Mouse (Mus musculus) kidney, postnatal 0 days (tissue): ENCODE results near the gene Atp2a2. TPM values are rescaled to one million over a fixed set of nuclear protein-coding genes. Genes with fewer than 3 reads are reported as not detected.

Experiments
- ATAC-seq: fragments of 200-750 bp; cut with Nextera tagmentation; replicated peaks from 2 replicates; pipeline ENCODE4 v1.8.0; 2017; ENCODE audit warnings: low read depth, moderate number of reproducible peaks, moderate TSS enrichment, moderate library complexity; ENCODE audit not compliant: low FRiP score
- DNase-seq: peaks from one replicate; pipeline ENCODE4 v3.0.0-alpha.2; 2016; ENCODE audit warnings: low spot score
- H3K27ac ChIP-seq: fragments of 300-500 bp; sonication (generic); 2 replicates; pipeline ENCODE4 v1.5.1; 2014; ENCODE audit warnings: mild to moderate bottlenecking
- H3K27me3 ChIP-seq: fragments of 300-500 bp; sonication (generic); 2 replicates; pipeline ENCODE4 v1.6.1; 2014; ENCODE audit warnings: low read length, mixed read lengths; ENCODE audit not compliant: insufficient read depth
- H3K36me3 ChIP-seq: fragments of 300-500 bp; sonication (generic); 2 replicates; pipeline ENCODE4 v1.6.1; 2014; ENCODE audit warnings: low read length, mixed read lengths; ENCODE audit not compliant: insufficient read depth
- H3K4me1 ChIP-seq: fragments of 300-500 bp; sonication (generic); replicated peaks from 2 replicates; pipeline ENCODE4 v1.6.1; 2014; ENCODE audit warnings: antibody characterized with exemption, low read length, mixed read lengths; ENCODE audit not compliant: insufficient read depth
- H3K4me2 ChIP-seq: fragments of 300-500 bp; sonication (generic); 2 replicates; pipeline ENCODE4 v1.6.1; 2014; ENCODE audit warnings: mild to moderate bottlenecking, low read length, moderate library complexity, mixed read lengths
- H3K4me3 ChIP-seq: fragments of 300-500 bp; sonication (generic); replicated peaks from 2 replicates; pipeline ENCODE4 v1.5.1; 2014; ENCODE audit warnings: low read depth, low read length
- H3K9ac ChIP-seq: fragments of 300-500 bp; sonication (generic); 2 replicates; pipeline ENCODE4 v1.6.1; 2014; ENCODE audit warnings: low read depth, low read length
- H3K9me3 ChIP-seq: fragments of 300-500 bp; sonication (generic); replicated peaks from 2 replicates; pipeline ENCODE4 v1.6.1; 2016; ENCODE audit warnings: low read length, inconsistent platforms, mixed read lengths
- CTCF ChIP-seq: IDR thresholded peaks from 2 replicates; pipeline ENCODE4 v1.5.1; 2016; ENCODE audit warnings: antibody characterized with exemption, low read depth, mild to moderate bottlenecking, moderate library complexity
- WGBS: fragments of 180-500 bp; shearing (Covaris S2); extraction: QIAGEN DNeasy Blood & Tissue Kit; methylation state at CpG from one replicate; pipeline ENCODE4 v1.1.7; 2014; 5-methylcytosine and 5-hydroxymethylcytosine counted together
- polyA plus RNA-seq: library from polyadenylated mRNA; unstranded; fragments of >200 nt; fragmentation: Nextera tagmentation; extraction: Ambion mirVana; gene quantifications from 2 replicates; pipeline ENCODE4 v1.2.1, GENCODE M21; 2015

Gene Atp2a2
- polyA plus RNA-seq, 1 experiment from 2014 or later = 38.5 TPM

DNA sequence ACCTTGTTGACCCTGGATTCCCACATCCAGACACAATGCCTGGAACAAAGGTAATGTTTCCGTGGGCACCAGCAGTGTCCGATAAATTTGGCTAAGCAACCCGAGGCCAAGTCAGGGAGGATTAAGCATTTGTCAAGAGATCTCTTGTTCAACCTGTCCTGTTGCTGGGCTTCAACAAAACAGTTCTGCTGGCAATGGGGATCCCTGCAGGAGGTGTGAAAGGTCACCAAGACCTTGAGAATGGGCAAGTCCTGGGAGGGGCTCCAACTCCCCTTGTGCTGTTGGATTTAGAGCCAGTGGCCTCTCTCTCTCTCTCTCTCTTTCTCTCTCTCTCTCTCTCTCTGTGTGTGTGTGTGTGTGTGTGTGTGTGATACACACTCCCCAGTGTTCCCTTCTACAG lies 22.2 kb upstream of the Atp2a2 start:
- no peak for TF ChIP-seq CTCF
- no peaks in the 10 kb centered on the region for H3K36me3 ChIP-seq
- H3K27me3 ChIP-seq = no peaks in the 10 kb centered on the region
- H3K4me3 ChIP-seq = no peak overlapping the region
- no peaks in the 10 kb centered on the region for H3K9me3 ChIP-seq
- H3K4me1 ChIP-seq = peaks cover 29% of the 10 kb centered on the region
- H3K4me2 ChIP-seq = no peak overlapping the region
- H3K27ac ChIP-seq = peak overlapping the region; percentile 82
- ATAC-seq (no peak), DNase-seq (no peak)
- 68% methylated on average over 3 of the region's 3 CpGs for WGBS
- H3K9ac ChIP-seq = 0 out of 2 replicates have a peak overlapping the region, but pooled peaks have one; percentile 28

DNA sequence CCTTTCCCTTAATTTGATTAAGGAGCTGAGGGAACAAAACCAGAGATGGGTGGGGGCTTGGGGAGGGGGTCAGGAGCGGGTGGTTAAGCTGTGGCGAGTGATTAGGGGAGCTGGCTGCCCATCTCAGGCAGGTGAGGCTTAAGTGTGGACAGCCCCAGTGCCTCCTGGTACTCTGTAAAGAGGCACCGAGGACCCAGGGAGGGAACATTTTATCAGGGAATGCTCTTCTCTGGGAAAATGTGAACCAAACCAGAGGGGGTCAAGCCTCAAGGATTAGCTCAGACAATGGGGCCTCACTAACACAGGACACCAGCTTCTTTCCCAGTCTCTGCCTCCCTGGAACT lies 19.1 kb upstream of the Atp2a2 start:
- Histone ChIP-seq H3K4me3 (no peak overlapping the region), H3K4me2 (no peak overlapping the region), H3K9me3 (no peaks in the 10 kb centered on the region), H3K36me3 (no peaks in the 10 kb centered on the region), H3K9ac (no peak overlapping the region), H3K27ac (no peak overlapping the region), H3K27me3 (no peaks in the 10 kb centered on the region), H3K4me1 (peaks cover 9% of the 10 kb centered on the region; the same call in 1 of the 2 replicates)
- DNase-seq (no peak), ATAC-seq (no peak)
- 48% methylated on average over 3 of the region's 3 CpGs for WGBS
- no peak for TF ChIP-seq CTCF

DNA sequence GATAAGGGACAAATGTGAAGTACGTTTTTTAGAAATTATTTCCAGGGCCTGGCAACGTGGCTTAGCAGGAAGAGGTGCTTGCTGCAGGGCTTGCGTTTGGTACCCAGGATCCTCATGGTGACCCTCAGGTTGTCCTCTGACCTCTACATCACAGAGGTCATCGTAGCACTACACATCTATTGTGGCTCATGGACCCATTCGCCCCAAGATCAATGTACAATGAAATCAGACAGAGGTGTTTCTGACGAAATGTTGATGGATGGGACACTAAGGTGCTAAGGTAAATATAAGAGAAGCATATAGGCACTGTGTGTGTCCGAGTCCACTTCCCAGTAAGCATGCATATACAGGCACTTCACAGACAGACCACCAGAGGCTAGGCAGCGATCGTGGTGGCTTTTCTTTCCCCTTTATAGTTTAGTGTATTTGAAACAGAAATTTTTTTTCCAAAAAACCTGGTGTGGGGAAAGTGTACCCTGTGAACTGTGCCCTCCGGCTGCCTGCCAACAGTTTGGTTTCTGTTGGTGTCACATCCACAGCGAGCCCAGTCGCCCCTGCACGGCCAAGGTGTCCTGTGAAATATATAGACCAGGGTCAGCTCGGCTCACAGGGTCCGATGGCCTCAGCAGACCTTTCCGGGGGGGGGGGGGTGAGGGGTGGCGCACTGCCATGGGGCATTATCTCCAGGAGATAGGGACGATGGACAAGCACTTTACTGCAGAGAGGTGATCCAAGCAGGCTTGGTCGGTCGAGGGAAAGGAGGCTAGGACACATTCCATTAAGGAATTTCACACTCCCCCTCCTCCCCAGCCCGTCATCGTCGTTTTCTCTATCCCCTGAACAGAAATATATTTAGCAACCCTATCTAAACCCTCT lies 18.5 kb upstream of the Atp2a2 start:
- Histone ChIP-seq H3K4me3 (no peak overlapping the region), H3K27me3 (no peaks in the 10 kb centered on the region), H3K9me3 (no peaks in the 10 kb centered on the region), H3K4me2 (no peak overlapping the region), H3K9ac (no peak overlapping the region), H3K36me3 (no peaks in the 10 kb centered on the region), H3K27ac (no peak overlapping the region), H3K4me1 (peaks cover 9% of the 10 kb centered on the region; the same call in 1 of the 2 replicates)
- DNase-seq = no peak
- no peak for ATAC-seq
- 43% methylated on average over 23 of the region's 23 CpGs for WGBS
- no peak for TF ChIP-seq CTCF

- no peak overlapping the region for H3K4me3 ChIP-seq
- peak overlapping the region; percentile 31; the same call in 1 of the 2 replicates for H3K27ac ChIP-seq
- no peaks in the 10 kb centered on the region for H3K27me3 ChIP-seq
- peaks cover 11% of the 10 kb centered on the region; the same call in 1 of the 2 replicates for H3K4me1 ChIP-seq
- no peak for TF ChIP-seq CTCF
- ATAC-seq (no peak; the same call in 1 of the 2 replicates), DNase-seq (no peak)
- no peak overlapping the region for H3K4me2 ChIP-seq
- H3K9ac ChIP-seq = no peak overlapping the region
- WGBS = 27% methylated on average over 7 of the region's 7 CpGs
- no peaks in the 10 kb centered on the region for H3K36me3 ChIP-seq
- H3K9me3 ChIP-seq = no peaks in the 10 kb centered on the region
Observed at GRCm38 (mm10) chr5:122519043-122519660, 17.1 kb upstream of the Atp2a2 start.

DNA sequence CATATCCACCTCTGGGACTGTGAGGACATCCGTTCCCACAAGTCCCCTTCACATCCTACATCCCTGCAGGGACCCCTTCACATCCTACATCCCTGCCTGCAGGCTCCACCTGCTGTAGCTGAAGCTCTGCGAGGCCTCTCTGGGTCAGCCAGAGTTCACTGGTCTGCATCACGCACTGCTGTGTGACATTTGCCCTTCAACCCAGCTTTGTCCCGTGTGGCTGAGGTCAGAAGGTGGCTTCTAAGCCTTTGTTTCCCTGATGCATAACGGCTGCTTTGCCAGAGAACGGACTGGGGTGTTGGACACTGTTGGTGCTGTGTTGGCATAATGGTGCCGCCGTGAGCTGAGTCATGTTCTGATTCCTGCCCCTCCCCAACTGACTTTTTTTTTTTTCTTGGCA lies 16.2 kb upstream of the Atp2a2 start:
- Histone ChIP-seq H3K27ac (no peak overlapping the region), H3K4me2 (no peak overlapping the region), H3K9me3 (no peaks in the 10 kb centered on the region), H3K4me3 (no peak overlapping the region), H3K36me3 (no peaks in the 10 kb centered on the region), H3K9ac (no peak overlapping the region), H3K4me1 (peaks cover 17% of the 10 kb centered on the region; the same call in 1 of the 2 replicates), H3K27me3 (no peaks in the 10 kb centered on the region)
- 37% methylated on average over 8 of the region's 8 CpGs for WGBS
- DNase-seq = no peak
- ATAC-seq = no peak
- no peak for TF ChIP-seq CTCF

DNA sequence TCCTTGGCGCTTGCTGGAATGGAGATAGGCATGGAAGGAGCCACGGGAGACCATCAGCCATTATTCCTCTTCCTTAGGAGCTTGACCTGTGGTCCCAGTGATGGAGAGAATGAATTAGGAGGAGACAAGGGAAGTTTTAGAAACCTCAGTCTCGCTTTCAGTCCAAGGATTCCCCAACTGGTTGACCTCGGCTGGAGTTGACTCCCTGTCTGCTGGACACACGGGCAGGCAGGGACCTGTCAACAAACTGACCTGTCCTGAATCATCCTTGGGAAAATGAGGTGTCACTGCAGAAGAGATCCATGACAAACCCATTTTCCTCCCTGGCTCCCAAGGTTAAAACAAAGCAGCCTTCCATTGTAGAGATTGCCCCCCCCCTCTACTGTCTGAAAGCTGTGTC lies 14.9 kb upstream of the Atp2a2 start:
- no peak overlapping the region for H3K4me3 ChIP-seq
- H3K9me3 ChIP-seq = no peaks in the 10 kb centered on the region
- no peaks in the 10 kb centered on the region for H3K36me3 ChIP-seq
- peaks cover 17% of the 10 kb centered on the region; the same call in 1 of the 2 replicates for H3K4me1 ChIP-seq
- H3K9ac ChIP-seq = no peak overlapping the region
- H3K4me2 ChIP-seq = no peak overlapping the region
- no peak for TF ChIP-seq CTCF
- ATAC-seq = no peak
- H3K27me3 ChIP-seq = no peaks in the 10 kb centered on the region
- no peak overlapping the region for H3K27ac ChIP-seq
- no peak for DNase-seq
- 77% methylated on average over 5 of the region's 5 CpGs for WGBS
